Mouse (Mus musculus) thymus, adult 2 months (tissue): Measurements from ENCODE around the gene Bach1.

Experiments
- CTCF ChIP-seq: fragments of 200-500 bp; IDR thresholded peaks from 2 replicates; pipeline ENCODE4 v1.5.1; 2012; ENCODE audit warnings: mild to moderate bottlenecking, control low read depth, low read length, moderate library complexity, borderline replicate concordance; ENCODE audit not compliant: control insufficient read depth, poor library complexity, insufficient read depth; ENCODE audit errors: extremely low read depth
- POLR2A ChIP-seq: fragments of 200-500 bp; IDR thresholded peaks from 2 replicates; pipeline ENCODE4 v1.6.1; 2012; ENCODE audit warnings: mild to moderate bottlenecking, low read length, control low read depth, moderate library complexity; ENCODE audit not compliant: control insufficient read depth, poor library complexity, insufficient read depth; ENCODE audit errors: extremely low read depth

- TF ChIP-seq POLR2A (no peak), CTCF (no peak)
Measured at GRCm38 (mm10) chr16:87737296-87737695, 38.6 kb downstream of the Bach1 start.
